Mouse (Mus musculus) midbrain, embryonic 15.5 days (tissue): ENCODE results near the gene Kdm2b. TPM values are rescaled to one million over a fixed set of nuclear protein-coding genes. Genes with fewer than 3 reads are reported as not detected.

Experiments used
- ATAC-seq: fragments of 200-750 bp; cut with Nextera tagmentation; replicated peaks from 2 replicates; pipeline ENCODE4 v1.8.0; 2017; ENCODE audit warnings: moderate TSS enrichment
- H3K27ac ChIP-seq: fragments of 300-500 bp; sonication (generic); 2 replicates; pipeline ENCODE4 v1.5.1; 2015; ENCODE audit warnings: mild to moderate bottlenecking, inconsistent platforms
- H3K27me3 ChIP-seq: fragments of 300-500 bp; sonication (generic); replicated peaks from 2 replicates; pipeline ENCODE4 v1.6.1; 2015; ENCODE audit warnings: inconsistent platforms
- H3K36me3 ChIP-seq: fragments of 300-500 bp; sonication (generic); replicated peaks from 2 replicates; pipeline ENCODE4 v1.6.1; 2015; ENCODE audit warnings: inconsistent platforms
- H3K4me1 ChIP-seq: fragments of 300-500 bp; sonication (generic); 2 replicates; pipeline ENCODE4 v1.6.1; 2015; ENCODE audit warnings: inconsistent platforms
- H3K4me2 ChIP-seq: fragments of 300-500 bp; sonication (generic); 2 replicates; pipeline ENCODE4 v1.6.1; 2015; ENCODE audit warnings: inconsistent platforms, mild to moderate bottlenecking, moderate library complexity
- H3K4me3 ChIP-seq: fragments of 300-500 bp; sonication (generic); 2 replicates; pipeline ENCODE4 v1.5.1; 2015; ENCODE audit warnings: mild to moderate bottlenecking, inconsistent platforms
- H3K9ac ChIP-seq: fragments of 300-500 bp; sonication (generic); 2 replicates; pipeline ENCODE4 v1.6.1; 2015; ENCODE audit warnings: mild to moderate bottlenecking, inconsistent platforms
- H3K9me3 ChIP-seq: fragments of 300-500 bp; sonication (generic); 2 replicates; pipeline ENCODE4 v1.6.1; 2016; ENCODE audit warnings: inconsistent platforms
- WGBS: fragments of 180-500 bp; shearing (Covaris S2); methylation state at CpG from one replicate; pipeline ENCODE4 v1.1.7; 2015; ENCODE audit warnings: mixed read lengths; 5-methylcytosine and 5-hydroxymethylcytosine counted together
- polyA plus RNA-seq: library from polyadenylated mRNA; unstranded; fragments of >200 nt; fragmentation: Nextera tagmentation; extraction: Ambion mirVana; gene quantifications from 2 replicates; pipeline ENCODE4 v1.2.1, GENCODE M21; 2015

The Kdm2b gene
- polyA plus RNA-seq, 1 experiment from 2014 or later: 123 TPM

- Histone ChIP-seq H3K27me3 (no peaks in the 10 kb centered on the region), H3K36me3 (no peaks in the 10 kb centered on the region), H3K4me1 (peaks cover 40% of the 10 kb centered on the region), H3K4me2 (no peak overlapping the region), H3K4me3 (no peak overlapping the region), H3K27ac (no peak overlapping the region), H3K9ac (no peak overlapping the region), H3K9me3 (no peaks in the 10 kb centered on the region)
- ATAC-seq: no peak
- 86% methylated on average over 5 of the region's 5 CpGs for WGBS
Measured at GRCm38 (mm10) chr5:122894007-122894637, 95.5 kb downstream of the Kdm2b start.

GRCm38 (mm10) chr5:122893270-122893669 is 96.4 kb downstream of the Kdm2b start:
- ATAC-seq: no peak
- peaks cover 35% of the 10 kb centered on the region for H3K4me1 ChIP-seq

GRCm38 (mm10) chr5:122890396-122890795 is 99.2 kb downstream of the Kdm2b start:
- Histone ChIP-seq H3K4me2 (no peak overlapping the region), H3K4me1 (peaks cover 17% of the 10 kb centered on the region; the same call in 1 of the 2 replicates), H3K27ac (no peak overlapping the region), H3K27me3 (no peaks in the 10 kb centered on the region), H3K36me3 (no peaks in the 10 kb centered on the region), H3K9me3 (no peaks in the 10 kb centered on the region), H3K9ac (no peak overlapping the region), H3K4me3 (no peak overlapping the region)
- ATAC-seq: no peak
- WGBS: 86% methylated on average over 2 of the region's 2 CpGs

More at GRCm38 (mm10) chr5:122893270-122893669, 96.4 kb downstream of the Kdm2b start:
- H3K9me3 ChIP-seq: no peaks in the 10 kb centered on the region
- no peak overlapping the region for H3K27ac ChIP-seq
- H3K36me3 ChIP-seq: no peaks in the 10 kb centered on the region
- no peaks in the 10 kb centered on the region for H3K27me3 ChIP-seq
- no peak overlapping the region for H3K9ac ChIP-seq
- no peak overlapping the region for H3K4me3 ChIP-seq
- H3K4me2 ChIP-seq: no peak overlapping the region
- WGBS: 97% methylated on average over 6 of the region's 6 CpGs

- Histone ChIP-seq H3K9ac (no peak overlapping the region), H3K4me2 (no peak overlapping the region), H3K27me3 (no peaks in the 10 kb centered on the region), H3K36me3 (no peaks in the 10 kb centered on the region), H3K27ac (no peak overlapping the region), H3K4me3 (no peak overlapping the region), H3K9me3 (no peaks in the 10 kb centered on the region), H3K4me1 (peaks cover 9% of the 10 kb centered on the region; the same call in 1 of the 2 replicates)
- no peak for ATAC-seq
- WGBS: 95% methylated on average over 16 of the region's 16 CpGs
Measured at GRCm38 (mm10) chr5:122888612-122889214, 100.9 kb downstream of the Kdm2b start.

- no peak for ATAC-seq
- Histone ChIP-seq H3K4me3 (no peak overlapping the region), H3K27ac (no peak overlapping the region), H3K4me1 (peaks cover 9% of the 10 kb centered on the region; the same call in 1 of the 2 replicates), H3K4me2 (no peak overlapping the region), H3K27me3 (no peaks in the 10 kb centered on the region), H3K9ac (no peak overlapping the region), H3K36me3 (0 out of 2 replicates have a peak, but pooled peaks cover under 1% of the 10 kb centered on the region), H3K9me3 (no peaks in the 10 kb centered on the region)
- 85% methylated on average over 8 of the region's 8 CpGs for WGBS
Measured at GRCm38 (mm10) chr5:122887926-122888611, 101.6 kb downstream of the Kdm2b start.

- Histone ChIP-seq H3K27me3 (no peaks in the 10 kb centered on the region), H3K4me1 (peaks cover 9% of the 10 kb centered on the region; the same call in 1 of the 2 replicates), H3K4me3 (no peak overlapping the region), H3K27ac (no peak overlapping the region), H3K9ac (no peak overlapping the region), H3K9me3 (no peaks in the 10 kb centered on the region), H3K4me2 (no peak overlapping the region), H3K36me3 (0 out of 2 replicates have a peak, but pooled peaks cover 6% of the 10 kb centered on the region)
- 81% methylated on average over 9 of the region's 9 CpGs for WGBS
- no peak for ATAC-seq
Measured at GRCm38 (mm10) chr5:122887033-122887432, 102.6 kb downstream of the Kdm2b start.

GRCm38 (mm10) chr5:122884594-122885348 is 104.9 kb downstream of the Kdm2b start:
- WGBS: 92% methylated on average over 7 of the region's 7 CpGs
- no peak for ATAC-seq
- no peaks in the 10 kb centered on the region for H3K27me3 ChIP-seq
- no peak overlapping the region for H3K4me2 ChIP-seq
- no peak overlapping the region for H3K4me3 ChIP-seq
- no peak overlapping the region for H3K27ac ChIP-seq
- peaks cover 17% of the 10 kb centered on the region for H3K36me3 ChIP-seq
- H3K9ac ChIP-seq: no peak overlapping the region
- H3K4me1 ChIP-seq: peaks cover 4% of the 10 kb centered on the region; the same call in 1 of the 2 replicates
- H3K9me3 ChIP-seq: no peaks in the 10 kb centered on the region

- no peak overlapping the region for H3K4me2 ChIP-seq
- ATAC-seq: no peak
- H3K9ac ChIP-seq: no peak overlapping the region
- peaks cover 26% of the 10 kb centered on the region for H3K36me3 ChIP-seq
- 42% methylated on average over 2 of the region's 2 CpGs for WGBS
- H3K4me1 ChIP-seq: peaks cover 4% of the 10 kb centered on the region; the same call in 1 of the 2 replicates
- no peaks in the 10 kb centered on the region for H3K9me3 ChIP-seq
- H3K27me3 ChIP-seq: no peaks in the 10 kb centered on the region
- H3K4me3 ChIP-seq: no peak overlapping the region
- H3K27ac ChIP-seq: no peak overlapping the region
Measured at GRCm38 (mm10) chr5:122883652-122884235, 105.9 kb downstream of the Kdm2b start.

- H3K4me3 ChIP-seq: no peak overlapping the region
- H3K27ac ChIP-seq: no peak overlapping the region
- H3K9ac ChIP-seq: no peak overlapping the region
- H3K36me3 ChIP-seq: peaks cover 26% of the 10 kb centered on the region
- H3K9me3 ChIP-seq: no peaks in the 10 kb centered on the region
- H3K4me2 ChIP-seq: no peak overlapping the region
- WGBS: 85% methylated on average over 9 of the region's 9 CpGs
- no peaks in the 10 kb centered on the region for H3K27me3 ChIP-seq
- peaks cover under 1% of the 10 kb centered on the region; the same call in 1 of the 2 replicates for H3K4me1 ChIP-seq
- ATAC-seq: no peak
Measured at GRCm38 (mm10) chr5:122883237-122883636, 106.4 kb downstream of the Kdm2b start.

GRCm38 (mm10) chr5:122882256-122883050 is 107.2 kb downstream of the Kdm2b start:
- 92% methylated on average over 18 of the region's 18 CpGs for WGBS
- Histone ChIP-seq H3K4me3 (no peak overlapping the region), H3K9ac (no peak overlapping the region), H3K36me3 (peaks cover 34% of the 10 kb centered on the region), H3K4me2 (no peak overlapping the region), H3K27me3 (no peaks in the 10 kb centered on the region), H3K27ac (no peak overlapping the region), H3K4me1 (no peaks in the 10 kb centered on the region; the same call in 1 of the 2 replicates), H3K9me3 (no peaks in the 10 kb centered on the region)
- ATAC-seq: no peak

- 55% methylated on average over 5 of the region's 5 CpGs for WGBS
- Histone ChIP-seq H3K36me3 (peaks cover 43% of the 10 kb centered on the region), H3K27ac (no peak overlapping the region; the same call in 1 of the 2 replicates)
Measured at GRCm38 (mm10) chr5:122881313-122881712, 108.3 kb downstream of the Kdm2b start.

More at GRCm38 (mm10) chr5:122881313-122881712, 108.3 kb downstream of the Kdm2b start:
- no peak overlapping the region for H3K4me3 ChIP-seq
- no peaks in the 10 kb centered on the region for H3K27me3 ChIP-seq
- no peaks in the 10 kb centered on the region; the same call in 1 of the 2 replicates for H3K4me1 ChIP-seq
- H3K9me3 ChIP-seq: no peaks in the 10 kb centered on the region
- H3K9ac ChIP-seq: no peak overlapping the region
- no peak overlapping the region for H3K4me2 ChIP-seq
- peak; percentile 66 for ATAC-seq
